Mouse (Mus musculus) CH12.LX (cell line): Measurements from ENCODE around the gene Ralgps2. TPM values are rescaled to one million over a fixed set of nuclear protein-coding genes. Genes with fewer than 3 reads are reported as not detected.
A peak's percentile ranks its signal among the peaks of the same experiment; 100 is the strongest.

Experiments
- DNase-seq: peaks from one replicate; pipeline ENCODE4 v3.0.0-alpha.2; 2013; ENCODE audit errors: extremely low read depth
- H3K27ac ChIP-seq: 2 replicates; pipeline ENCODE4 v1.5.1; 2012; ENCODE audit warnings: low read depth, mild to moderate bottlenecking, control low read depth, moderate library complexity; ENCODE audit not compliant: insufficient read depth
- H3K27me3 ChIP-seq: replicated peaks from 2 replicates; pipeline ENCODE3; 2012; ENCODE audit warnings: inconsistent platforms
- H3K36me3 ChIP-seq, 2 experiments: replicated peaks in 1 of 2; 2 replicates each; pipeline versions ENCODE3 to v1.6.1; 2012; ENCODE audit warnings: inconsistent platforms in 1 of 2, low read length in 1 of 2, mild to moderate bottlenecking in 1 of 2, mixed read lengths in 1 of 2, moderate library complexity in 1 of 2; ENCODE audit not compliant: control insufficient read depth in 1 of 2, insufficient read depth in 1 of 2
- H3K4me1 ChIP-seq, 2 experiments: 2 replicates each; pipeline ENCODE4 v1.6.1; 2012; ENCODE audit warnings: inconsistent platforms in 1 of 2, moderate library complexity in 1 of 2; ENCODE audit not compliant: insufficient read depth in 2 of 2, control insufficient read depth in 1 of 2
- H3K4me2 ChIP-seq: 2 replicates; pipeline ENCODE4 v1.6.1; 2012; ENCODE audit warnings: low read depth, mild to moderate bottlenecking, control low read depth; ENCODE audit not compliant: poor library complexity, insufficient read depth, severe bottlenecking
- H3K4me3 ChIP-seq, 3 experiments: fragments of 150-350 bp in 1 of 3; sonication (generic) in 1 of 3; replicated peaks in 1 of 3; 2 replicates each; pipeline versions ENCODE3 to v1.5.1; 2011 to 2012; ENCODE audit warnings: low read depth in 2 of 3, low read length in 2 of 3, mild to moderate bottlenecking in 2 of 3, moderate library complexity in 2 of 3, control low read depth in 1 of 3, improper control_type of control experiment in 1 of 3, inconsistent platforms in 1 of 3, mixed read lengths in 1 of 3; ENCODE audit not compliant: poor library complexity in 1 of 3
- H3K79me2 ChIP-seq: replicated peaks from 2 replicates; pipeline ENCODE4 v1.6.1; 2012; ENCODE audit warnings: mild to moderate bottlenecking, moderate library complexity; ENCODE audit not compliant: control insufficient read depth, poor library complexity, insufficient read depth, severe bottlenecking; ENCODE audit errors: extremely low read depth
- H3K9ac ChIP-seq: 2 replicates; pipeline ENCODE4 v1.6.1; 2012; ENCODE audit warnings: low read depth, mild to moderate bottlenecking, control low read depth, moderate library complexity; ENCODE audit not compliant: insufficient read depth
- H3K9me3 ChIP-seq: replicated peaks from 2 replicates; pipeline ENCODE3; 2012; ENCODE audit warnings: low read length, inconsistent platforms, mixed read lengths
- CTCF ChIP-seq, 2 experiments: IDR thresholded peaks in 1 of 2; conservative IDR thresholded peaks in 1 of 2; 2 replicates each; pipeline ENCODE4 v1.5.1; 2011 to 2012; ENCODE audit warnings: low read depth in 2 of 2, low read length in 2 of 2, improper control_type of control experiment in 1 of 2, inconsistent platforms in 1 of 2, mild to moderate bottlenecking in 1 of 2, moderate library complexity in 1 of 2
- ELF1 ChIP-seq: IDR thresholded peaks from 2 replicates; pipeline ENCODE4 v1.6.1; 2014; ENCODE audit warnings: low read depth, mild to moderate bottlenecking, inconsistent platforms, low read length, improper control_type of control experiment
- HCFC1 ChIP-seq: IDR thresholded peaks from 2 replicates; pipeline ENCODE4 v1.6.1; 2012; ENCODE audit warnings: low read depth, mild to moderate bottlenecking, inconsistent platforms, low read length, improper control_type of control experiment
- MEF2A ChIP-seq: IDR thresholded peaks from 2 replicates; pipeline ENCODE4 v1.6.1; 2014; ENCODE audit warnings: low read depth, mild to moderate bottlenecking, inconsistent platforms, low read length, improper control_type of control experiment, borderline replicate concordance
- POLR2AphosphoS2 ChIP-seq: IDR thresholded peaks from 2 replicates; pipeline ENCODE4 v1.6.1; 2011; ENCODE audit warnings: low read depth, low read length, improper control_type of control experiment
- RCOR1 ChIP-seq: conservative IDR thresholded peaks from 2 replicates; pipeline ENCODE4 v1.6.1; 2012; ENCODE audit warnings: low read depth, mild to moderate bottlenecking, inconsistent platforms, low read length, improper control_type of control experiment
- UBTF ChIP-seq: IDR thresholded peaks from 2 replicates; pipeline ENCODE4 v1.6.1; 2012; ENCODE audit warnings: low read depth, mild to moderate bottlenecking, inconsistent platforms, low read length, improper control_type of control experiment, moderate library complexity
- dilution Hi-C: fragments of 300-500 bp; cut with MboI; formaldehyde crosslinking; loops from 2 replicates; pipeline ENCODE4 v1.14.3; 2020; ENCODE audit warnings: low sequenced_read_pairs; ENCODE audit not compliant: extremely low pct_unique_long_range_greater_than_20kb, extremely low pct_ligation_motif_present
- in situ Hi-C: fragments of 300-500 bp; cut with MboI; formaldehyde crosslinking; loops from 3 replicates; pipeline ENCODE4 v1.14.3; 2019; ENCODE audit warnings: low sequenced_read_pairs, low pct_ligation_motif_present, low pct_unique_long_range_greater_than_20kb, mixed read lengths
- polyA plus RNA-seq: library from polyadenylated mRNA; unstranded; fragments of >175 nt; gene quantifications from 2 replicates; pipeline ENCODE4 v1.2.1, GENCODE M21; 2012; ENCODE audit warnings: low read depth; ENCODE audit not compliant: insufficient read length
- total RNA-seq, 2 experiments: library from RNA; depleted of rRNA; stranded (reverse); fragments of 300-350 nt in 1 of 2; fragments of >200 nt in 1 of 2; gene quantifications; 2 replicates each; pipeline ENCODE4 v1.2.3; 2012 to 2014

Gene Ralgps2
- total and polyA plus RNA-seq, 3 experiments = 65.1 to 149 (median 133) TPM

DNA sequence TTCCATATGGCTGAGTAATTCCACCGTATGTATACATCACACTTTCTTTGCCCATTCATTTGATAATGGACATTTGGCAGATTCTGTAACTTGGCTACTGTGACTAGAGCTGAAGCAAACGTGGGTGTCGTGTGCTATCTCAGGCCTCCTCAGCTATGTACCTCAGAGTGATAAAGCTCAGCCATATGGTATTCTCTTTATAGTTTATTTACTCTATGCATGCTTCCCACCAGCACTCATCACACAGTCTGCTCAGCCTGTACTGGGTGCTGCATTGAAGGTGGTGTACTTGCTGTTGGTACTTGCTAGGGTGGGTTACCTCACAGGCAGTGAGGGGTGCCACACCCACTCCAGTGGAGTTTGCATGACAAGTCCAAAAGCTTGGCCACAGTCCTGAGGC, 174.1 kb downstream of the Ralgps2 start:
- dilution Hi-C loops = no loop called here
- Histone ChIP-seq H3K4me1 (peaks cover 0 to 2% of the 10 kb centered on the region in 2 experiments; a peak in 1 of 4 replicates), H3K27me3 (no peaks in the 10 kb centered on the region)
- no peak for TF ChIP-seq ELF1
- TF ChIP-seq, all 38 proteins: peak for 0
- no peak overlapping the region for H3K9ac ChIP-seq
- in situ Hi-C loops = no loop called here
- no peak for DNase-seq
- no peaks in the 10 kb centered on the region for H3K36me3 ChIP-seq
- H3K9me3 ChIP-seq = peaks cover 23% of the 10 kb centered on the region
- H3K27ac ChIP-seq = no peak overlapping the region
- no peak overlapping the region for H3K4me2 ChIP-seq
- H3K79me2 ChIP-seq = no peaks in the 10 kb centered on the region
- H3K4me3 ChIP-seq = no peak overlapping the region

GRCm38 (mm10) chr1:156764584-156764983, 174.8 kb downstream of the Ralgps2 start:
- Histone ChIP-seq H3K4me3 (no peak overlapping the region), H3K27ac (no peak overlapping the region), H3K27me3 (no peaks in the 10 kb centered on the region), H3K9ac (no peak overlapping the region)
- TF ChIP-seq CTCF (conservative IDR thresholded peaks at IDR 0.05 in 1 of 2, IDR thresholded peaks at IDR 0.05 in 1 of 2; ENCODE audit: low read depth in 2 of 2, low read length in 2 of 2) (peak in 1 of 2 experiments; percentile 28; a peak in 2 of 4 replicates), POLR2AphosphoS2 (no peak)
- TF ChIP-seq, all 38 proteins: peak for 1
- in situ Hi-C loops = no loop called here
- dilution Hi-C loops = no loop called here
- no peak for DNase-seq
- no peaks in the 10 kb centered on the region for H3K36me3 ChIP-seq
- no peak overlapping the region for H3K4me2 ChIP-seq
- H3K79me2 ChIP-seq = no peaks in the 10 kb centered on the region
- peaks cover 0 to 2% of the 10 kb centered on the region in 2 experiments; a peak in 1 of 4 replicates for H3K4me1 ChIP-seq
- H3K9me3 ChIP-seq = peaks cover 23% of the 10 kb centered on the region

- DNase-seq = no peak
- Histone ChIP-seq H3K27ac (no peak overlapping the region), H3K36me3 (no peaks in the 10 kb centered on the region), H3K9ac (no peak overlapping the region), H3K4me1 (peaks cover 0 to 2% of the 10 kb centered on the region in 2 experiments; a peak in 1 of 4 replicates), H3K79me2 (no peaks in the 10 kb centered on the region), H3K4me2 (no peak overlapping the region), H3K4me3 (no peak overlapping the region), H3K9me3 (peaks cover 23% of the 10 kb centered on the region), H3K27me3 (no peaks in the 10 kb centered on the region)
- no peak for TF ChIP-seq HCFC1
- no peak for TF ChIP-seq UBTF
- no peak for TF ChIP-seq POLR2AphosphoS2
- TF ChIP-seq MEF2A = no peak
- TF ChIP-seq RCOR1 = no peak
- dilution Hi-C loops = no loop called here
- in situ Hi-C loops = no loop called here
These were observed 176.1 kb downstream of the Ralgps2 start for GRCm38 (mm10) chr1:156763280-156763679.
